Mouse (Mus musculus): Measurements from ENCODE around the gene Dnaja3.

DNA sequence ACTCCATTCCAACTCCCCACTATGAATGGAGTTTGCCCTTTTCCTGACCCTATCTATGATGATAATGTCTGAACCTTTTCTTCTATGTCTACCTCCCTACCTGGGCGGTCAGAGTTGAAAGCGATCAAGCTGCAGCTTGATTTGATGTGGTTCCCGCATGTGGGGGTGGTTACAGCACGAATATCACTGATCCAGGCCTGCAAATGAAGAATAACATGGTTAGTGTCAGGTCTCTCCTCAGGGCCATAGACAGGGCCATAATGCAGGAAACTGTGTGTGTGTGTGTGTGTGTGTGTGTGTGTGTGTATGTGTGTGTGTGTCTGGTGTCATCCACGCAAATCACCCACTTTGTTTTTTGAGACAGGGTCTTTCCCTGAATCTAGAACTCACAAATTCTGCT, 37.0 kb downstream of the Dnaja3 start:
- TF ChIP-seq MYOD1 (IDR thresholded peaks at IDR 0.05; ENCODE audit: control insufficient read depth, insufficient read length, low read depth) = no peak
- no peak for TF ChIP-seq CTCF (IDR thresholded peaks at IDR 0.05; ENCODE audit: control insufficient read depth, insufficient read depth, insufficient read length)

Measured in C2C12 (cell line).